Mouse (Mus musculus): ENCODE results near the gene Morc1.

- TF ChIP-seq POLR2A (IDR thresholded peaks at IDR 0.05; ENCODE audit: extremely low read depth, insufficient read depth, low read length): no peak
- TF ChIP-seq CTCF (IDR thresholded peaks at IDR 0.05; ENCODE audit: extremely low read depth, insufficient read depth, low read length): no peak
These were observed 195.1 kb downstream of the Morc1 start for GRCm38 (mm10) chr16:48626186-48626585.
